8 mouse cellular contexts compared by ENCODE assay signal in the genomic region with DNA sequence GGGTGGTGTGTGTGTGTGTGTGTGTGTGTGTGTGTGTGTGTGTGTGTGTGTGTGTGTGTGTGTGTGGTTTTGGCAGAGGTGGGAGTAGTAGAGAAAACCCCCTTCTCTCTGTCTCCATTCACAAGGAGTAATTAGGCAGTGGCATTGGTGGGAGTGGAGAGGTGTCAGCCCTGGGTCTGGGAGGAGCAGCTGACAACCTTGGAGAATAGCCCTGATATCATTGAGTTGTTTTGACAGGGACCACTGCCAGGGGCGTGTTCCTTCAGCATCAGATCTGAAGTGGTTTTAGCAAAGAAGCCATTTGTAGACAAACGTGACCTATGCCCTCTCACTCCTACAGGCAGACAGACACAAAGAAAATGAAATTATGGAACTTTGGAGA. TPM values are rescaled to one million over a fixed set of nuclear protein-coding genes. Genes with fewer than 3 reads are reported as not detected.
DNase-seq lines count a peak whose midpoint lies in the region; ATAC-seq and TF ChIP-seq lines count a peak whose summit lies in the region.

No protein-coding gene starts in this region.

- H3K4me1 ChIP-seq in kidney, postnatal 0 days (replicated peaks; ENCODE audit: insufficient read depth, low read length), result peaks cover 10% of the 10 kb centered on the region
- peaks cover 11% of the 10 kb centered on the region for H3K4me1 ChIP-seq in embryonic facial prominence, embryonic 14.5 days (ENCODE audit: control insufficient read depth, insufficient read depth, low read length)
- peaks cover 19% of the 10 kb centered on the region for H3K4me1 ChIP-seq in limb, embryonic 11.5 days (ENCODE audit: control insufficient read depth, insufficient read depth, low read length)

- peak; percentile 58 to 62 for DNase-seq in cerebellum, postnatal 10 days
- DNase-seq in cerebellum, postnatal 4 days (ENCODE audit: low spot score in 2 of 2), result no peak
- no peak for DNase-seq in kidney, postnatal 0 days (ENCODE audit: low spot score)
- no peak for DNase-seq in kidney, postnatal 10 days
- no peak for DNase-seq in embryonic facial prominence, embryonic 14.5 days (ENCODE audit: low spot score)
- no peak for DNase-seq in limb, embryonic 11.5 days (ENCODE audit: low spot score)
- DNase-seq in thymus, postnatal 25 days, result no peak
- no peak for DNase-seq in cerebellum, postnatal 25 days

- TF ChIP-seq CTCF in kidney, postnatal 0 days (IDR thresholded peaks at IDR 0.05; ENCODE audit: low read depth), result no peak

- H3K27me3 ChIP-seq in kidney, postnatal 0 days (ENCODE audit: insufficient read depth, low read length), result no peaks in the 10 kb centered on the region
- H3K27me3 ChIP-seq in embryonic facial prominence, embryonic 14.5 days (replicated peaks; ENCODE audit: control insufficient read depth, insufficient read depth, low read length), result no peaks in the 10 kb centered on the region
- no peaks in the 10 kb centered on the region for H3K27me3 ChIP-seq in limb, embryonic 11.5 days (ENCODE audit: control insufficient read depth, insufficient read depth, low read length)

- 67% methylated on average over 2 of the region's 2 CpGs for WGBS in kidney, postnatal 0 days
- WGBS in embryonic facial prominence, embryonic 14.5 days, result 63% methylated on average over 2 of the region's 2 CpGs
- 85% methylated on average over 2 of the region's 2 CpGs for WGBS in limb, embryonic 11.5 days

- H3K4me3 ChIP-seq in kidney, postnatal 0 days (replicated peaks; ENCODE audit: low read depth, low read length), result peak overlapping the region; percentile 72; the same call in 1 of the 2 replicates
- peak overlapping the region; percentile 62; the same call in 1 of the 2 replicates for H3K4me3 ChIP-seq in embryonic facial prominence, embryonic 14.5 days (ENCODE audit: low read depth, low read length)
- no peak overlapping the region for H3K4me3 ChIP-seq in limb, embryonic 11.5 days (ENCODE audit: low read depth, low read length)

- H3K9ac ChIP-seq in kidney, postnatal 0 days (ENCODE audit: low read depth, low read length), result no peak overlapping the region; the same call in 1 of the 2 replicates
- H3K9ac ChIP-seq in embryonic facial prominence, embryonic 14.5 days (ENCODE audit: low read depth, low read length), result no peak overlapping the region; the same call in 1 of the 2 replicates
- H3K9ac ChIP-seq in limb, embryonic 11.5 days (ENCODE audit: low read length), result no peak overlapping the region

- 0 out of 2 replicates have a peak, but pooled peaks cover 9% of the 10 kb centered on the region for H3K36me3 ChIP-seq in kidney, postnatal 0 days (ENCODE audit: insufficient read depth, low read length)
- peaks cover 11% of the 10 kb centered on the region; the same call in 1 of the 2 replicates for H3K36me3 ChIP-seq in embryonic facial prominence, embryonic 14.5 days (ENCODE audit: control insufficient read depth, insufficient read depth, low read length)
- no peaks in the 10 kb centered on the region; the same call in 1 of the 2 replicates for H3K36me3 ChIP-seq in limb, embryonic 11.5 days (ENCODE audit: control insufficient read depth, insufficient read depth, low read length)

- peak overlapping the region; percentile 74 for H3K4me2 ChIP-seq in kidney, postnatal 0 days (ENCODE audit: low read length)
- H3K4me2 ChIP-seq in embryonic facial prominence, embryonic 14.5 days (ENCODE audit: low read depth, low read length), result peak overlapping the region; percentile 81
- H3K4me2 ChIP-seq in limb, embryonic 11.5 days (ENCODE audit: low read depth, severe bottlenecking), result peak overlapping the region; percentile 89; the same call in 1 of the 2 replicates

- ATAC-seq in kidney, postnatal 0 days (replicated peaks; ENCODE audit: low FRiP score, low read depth), result no peak
- ATAC-seq in embryonic facial prominence, embryonic 14.5 days (ENCODE audit: low read depth), result no peak
- no peak for ATAC-seq in limb, embryonic 11.5 days (ENCODE audit: insufficient number of reproducible peaks, low FRiP score, low TSS enrichment, low read depth)

- H3K9me3 ChIP-seq in kidney, postnatal 0 days (replicated peaks; ENCODE audit: low read length), result no peaks in the 10 kb centered on the region
- no peaks in the 10 kb centered on the region for H3K9me3 ChIP-seq in embryonic facial prominence, embryonic 14.5 days (ENCODE audit: control insufficient read depth, low read length)
- H3K9me3 ChIP-seq in limb, embryonic 11.5 days (ENCODE audit: control insufficient read depth, low read length), result no peaks in the 10 kb centered on the region

- H3K27ac ChIP-seq in kidney, postnatal 0 days, result no peak overlapping the region
- no peak overlapping the region for H3K27ac ChIP-seq in embryonic facial prominence, embryonic 14.5 days (replicated peaks; ENCODE audit: low read depth, low read length)
- no peak overlapping the region for H3K27ac ChIP-seq in limb, embryonic 11.5 days (replicated peaks; ENCODE audit: low read depth, low read length)

RNA-seq across cellular contexts. Expression of gene Timp3, which starts 3.3 kb away (rescaled TPM):
- polyA plus RNA-seq in kidney, postnatal 0 days (2015; fragmentation: Nextera tagmentation; extraction: Ambion mirVana), result 87.4 and 99.7 TPM in 2 replicates
- 77.5 and 86.6 TPM in 2 replicates for polyA plus RNA-seq in embryonic facial prominence, embryonic 14.5 days (2014; fragmentation: Nextera tagmentation; extraction: Ambion mirVana)
- 50.9 and 53.9 TPM in 2 replicates for polyA plus RNA-seq in limb, embryonic 11.5 days (2014; fragmentation: Nextera tagmentation; extraction: Ambion mirVana)

Comparison
In these comparisons a context has a peak if more than half of its experiments do, and no peak if none do; other contexts are left out.
1. DNase-seq: peak in cerebellum, postnatal 10 days (2 of 2); none in cerebellum, postnatal 4 days (0 of 2), kidney, postnatal 0 days (single experiment), kidney, postnatal 10 days (single experiment), embryonic facial prominence, embryonic 14.5 days (single experiment), limb, embryonic 11.5 days (single experiment), thymus, postnatal 25 days (single experiment) and cerebellum, postnatal 25 days (0 of 2).
2. Peak in every context shown above with its lines, with median percentiles within 50 percentile points of each other: H3K4me2 ChIP-seq.